Mouse (Mus musculus) kidney, postnatal 0 days (tissue): Measurements from ENCODE around the gene Sdk2. TPM values are rescaled to one million over a fixed set of nuclear protein-coding genes. Genes with fewer than 3 reads are reported as not detected.

ENCODE experiments used
- ATAC-seq: fragments of 200-750 bp; cut with Nextera tagmentation; replicated peaks from 2 replicates; pipeline ENCODE4 v1.8.0; 2017; ENCODE audit warnings: low read depth, moderate number of reproducible peaks, moderate TSS enrichment, moderate library complexity; ENCODE audit not compliant: low FRiP score
- DNase-seq: peaks from one replicate; pipeline ENCODE4 v3.0.0-alpha.2; 2016; ENCODE audit warnings: low spot score
- H3K27ac ChIP-seq: fragments of 300-500 bp; sonication (generic); 2 replicates; pipeline ENCODE4 v1.5.1; 2014; ENCODE audit warnings: mild to moderate bottlenecking
- H3K27me3 ChIP-seq: fragments of 300-500 bp; sonication (generic); 2 replicates; pipeline ENCODE4 v1.6.1; 2014; ENCODE audit warnings: low read length, mixed read lengths; ENCODE audit not compliant: insufficient read depth
- H3K36me3 ChIP-seq: fragments of 300-500 bp; sonication (generic); 2 replicates; pipeline ENCODE4 v1.6.1; 2014; ENCODE audit warnings: low read length, mixed read lengths; ENCODE audit not compliant: insufficient read depth
- H3K4me1 ChIP-seq: fragments of 300-500 bp; sonication (generic); replicated peaks from 2 replicates; pipeline ENCODE4 v1.6.1; 2014; ENCODE audit warnings: antibody characterized with exemption, low read length, mixed read lengths; ENCODE audit not compliant: insufficient read depth
- H3K4me2 ChIP-seq: fragments of 300-500 bp; sonication (generic); 2 replicates; pipeline ENCODE4 v1.6.1; 2014; ENCODE audit warnings: mild to moderate bottlenecking, low read length, moderate library complexity, mixed read lengths
- H3K4me3 ChIP-seq: fragments of 300-500 bp; sonication (generic); replicated peaks from 2 replicates; pipeline ENCODE4 v1.5.1; 2014; ENCODE audit warnings: low read depth, low read length
- H3K9ac ChIP-seq: fragments of 300-500 bp; sonication (generic); 2 replicates; pipeline ENCODE4 v1.6.1; 2014; ENCODE audit warnings: low read depth, low read length
- H3K9me3 ChIP-seq: fragments of 300-500 bp; sonication (generic); replicated peaks from 2 replicates; pipeline ENCODE4 v1.6.1; 2016; ENCODE audit warnings: low read length, inconsistent platforms, mixed read lengths
- CTCF ChIP-seq: IDR thresholded peaks from 2 replicates; pipeline ENCODE4 v1.5.1; 2016; ENCODE audit warnings: antibody characterized with exemption, low read depth, mild to moderate bottlenecking, moderate library complexity
- WGBS: fragments of 180-500 bp; shearing (Covaris S2); extraction: QIAGEN DNeasy Blood & Tissue Kit; methylation state at CpG from one replicate; pipeline ENCODE4 v1.1.7; 2014; 5-methylcytosine and 5-hydroxymethylcytosine counted together
- polyA plus RNA-seq: library from polyadenylated mRNA; unstranded; fragments of >200 nt; fragmentation: Nextera tagmentation; extraction: Ambion mirVana; gene quantifications from 2 replicates; pipeline ENCODE4 v1.2.1, GENCODE M21; 2015

Gene Sdk2
- polyA plus RNA-seq, 1 experiment from 2014 or later, result 2.2 TPM

- WGBS, result 97% methylated on average over 5 of the region's 5 CpGs
- H3K36me3 ChIP-seq, result no peaks in the 10 kb centered on the region
- no peak for TF ChIP-seq CTCF
- H3K27ac ChIP-seq, result no peak overlapping the region
- no peaks in the 10 kb centered on the region for H3K9me3 ChIP-seq
- ATAC-seq, result no peak
- H3K4me3 ChIP-seq, result no peak overlapping the region
- no peaks in the 10 kb centered on the region for H3K4me1 ChIP-seq
- H3K27me3 ChIP-seq, result no peaks in the 10 kb centered on the region
- H3K9ac ChIP-seq, result no peak overlapping the region
- no peak for DNase-seq
- H3K4me2 ChIP-seq, result no peak overlapping the region
Observed at GRCm38 (mm10) chr11:113758851-113759250, 308.0 kb downstream of the Sdk2 start.

GRCm38 (mm10) chr11:113756578-113756977 lies 310.3 kb downstream of the Sdk2 start:
- H3K27ac ChIP-seq, result no peak overlapping the region
- H3K27me3 ChIP-seq, result no peaks in the 10 kb centered on the region
- no peaks in the 10 kb centered on the region for H3K36me3 ChIP-seq
- TF ChIP-seq CTCF, result no peak
- no peak overlapping the region for H3K4me2 ChIP-seq
- no peak overlapping the region for H3K4me3 ChIP-seq
- ATAC-seq (no peak), DNase-seq (no peak)
- no peaks in the 10 kb centered on the region for H3K9me3 ChIP-seq
- peaks cover 5% of the 10 kb centered on the region; the same call in 1 of the 2 replicates for H3K4me1 ChIP-seq
- 90% methylated on average over 12 of the region's 12 CpGs for WGBS
- no peak overlapping the region for H3K9ac ChIP-seq

GRCm38 (mm10) chr11:113755878-113756277 lies 311.0 kb downstream of the Sdk2 start:
- Histone ChIP-seq H3K4me3 (no peak overlapping the region), H3K9ac (no peak overlapping the region), H3K4me2 (no peak overlapping the region), H3K9me3 (no peaks in the 10 kb centered on the region), H3K36me3 (no peaks in the 10 kb centered on the region), H3K27ac (no peak overlapping the region), H3K4me1 (peaks cover 5% of the 10 kb centered on the region; the same call in 1 of the 2 replicates), H3K27me3 (no peaks in the 10 kb centered on the region)
- no peak for ATAC-seq
- no peak for DNase-seq
- no peak for TF ChIP-seq CTCF
- WGBS, result 91% methylated on average over 14 of the region's 14 CpGs

GRCm38 (mm10) chr11:113754845-113755244 lies 312.0 kb downstream of the Sdk2 start:
- 60% methylated on average over 9 of the region's 9 CpGs for WGBS

GRCm38 (mm10) chr11:113752685-113753430 lies 314.0 kb downstream of the Sdk2 start:
- no peak overlapping the region for H3K27ac ChIP-seq
- WGBS, result 95% methylated on average over 10 of the region's 10 CpGs
- peaks cover 23% of the 10 kb centered on the region for H3K4me1 ChIP-seq
- no peaks in the 10 kb centered on the region for H3K9me3 ChIP-seq
- ATAC-seq (no peak), DNase-seq (no peak)
- peak overlapping the region; percentile 63; the same call in 1 of the 2 replicates for H3K4me2 ChIP-seq
- 0 out of 2 replicates have a peak, but pooled peaks cover under 1% of the 10 kb centered on the region for H3K36me3 ChIP-seq
- no peak overlapping the region for H3K9ac ChIP-seq
- no peak for TF ChIP-seq CTCF
- no peaks in the 10 kb centered on the region for H3K27me3 ChIP-seq
- no peak overlapping the region for H3K4me3 ChIP-seq

More at GRCm38 (mm10) chr11:113754845-113755244, 312.0 kb downstream of the Sdk2 start:
- H3K36me3 ChIP-seq, result no peaks in the 10 kb centered on the region
- no peaks in the 10 kb centered on the region for H3K27me3 ChIP-seq
- no peak overlapping the region for H3K9ac ChIP-seq
- ATAC-seq, result no peak
- DNase-seq, result no peak
- no peak overlapping the region for H3K4me3 ChIP-seq
- no peaks in the 10 kb centered on the region for H3K9me3 ChIP-seq
- peaks cover 5% of the 10 kb centered on the region for H3K4me1 ChIP-seq
- no peak overlapping the region for H3K4me2 ChIP-seq
- H3K27ac ChIP-seq, result no peak overlapping the region
- no peak for TF ChIP-seq CTCF

GRCm38 (mm10) chr11:113752158-113752661 lies 314.6 kb downstream of the Sdk2 start:
- H3K4me1 ChIP-seq, result peaks cover 30% of the 10 kb centered on the region
- TF ChIP-seq CTCF, result no peak
- DNase-seq (no peak), ATAC-seq (peak; percentile 0; the same call in 1 of the 2 replicates)
- no peaks in the 10 kb centered on the region for H3K27me3 ChIP-seq
- H3K27ac ChIP-seq, result peak overlapping the region; percentile 96
- 0 out of 2 replicates have a peak, but pooled peaks cover 6% of the 10 kb centered on the region for H3K36me3 ChIP-seq
- 13% methylated on average over 15 of the region's 15 CpGs for WGBS
- peak overlapping the region; percentile 60 for H3K9ac ChIP-seq
- H3K9me3 ChIP-seq, result no peaks in the 10 kb centered on the region
- H3K4me3 ChIP-seq, result peak overlapping the region; percentile 84
- peak overlapping the region; percentile 63 for H3K4me2 ChIP-seq
